Mouse (Mus musculus) layer of hippocampus, postnatal 14 days (tissue): ENCODE data around the gene Klrb1b. TPM values are rescaled to one million over a fixed set of nuclear protein-coding genes. Genes with fewer than 3 reads are reported as not detected.
A peak's percentile ranks its signal among the peaks of the same experiment; 100 is the strongest.

Experiments used
- DNase-seq, 2 experiments: peaks; one replicate each; pipeline ENCODE4 v3.0.0; 2021 to 2022; ENCODE audit warnings: low spot score in 2 of 2, mixed read lengths in 1 of 2
- long read RNA-seq, 2 experiments: library from polyadenylated mRNA; stranded (forward); transcript quantifications; one replicate each; pipeline ENCODE4 v2.0.0; 2021
- total RNA-seq, 2 experiments: library from RNA; stranded (reverse); gene quantifications; 2 replicates each; pipeline ENCODE4 v1.2.3; 2021

The Klrb1b gene
- total RNA-seq: not detected
- long read RNA-seq, experiment 1: 0 reads
- long read RNA-seq, experiment 2: 0 reads

DNA sequence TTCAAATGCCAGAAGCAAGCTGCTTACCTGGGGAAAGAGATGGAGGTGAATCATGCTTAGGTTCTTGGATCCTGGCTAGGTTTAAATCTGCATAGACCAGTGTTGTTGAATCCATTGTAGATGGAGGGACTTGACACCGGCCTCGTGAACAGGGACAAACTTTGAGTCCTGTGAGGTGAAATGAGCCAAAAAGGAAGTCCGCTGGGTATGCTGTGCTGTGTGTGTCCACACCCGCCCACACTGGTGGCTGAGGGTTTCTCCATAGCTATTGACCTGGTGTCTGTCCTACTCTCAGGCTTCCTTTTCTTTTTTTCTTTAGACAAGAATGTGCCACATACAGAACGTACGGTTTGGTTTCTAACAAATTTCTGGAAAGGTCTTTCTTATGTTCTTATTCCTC lies at the start of gene Klrb1b, which contains the start of gene Gm44511:
TSS of gene Klrb1b (minus strand) at position 200 of the 400 bp plus-strand sequence.
TSS of gene Gm44511 (minus strand) at position 184 of the 400 bp plus-strand sequence.
- no peak for DNase-seq

DNA sequence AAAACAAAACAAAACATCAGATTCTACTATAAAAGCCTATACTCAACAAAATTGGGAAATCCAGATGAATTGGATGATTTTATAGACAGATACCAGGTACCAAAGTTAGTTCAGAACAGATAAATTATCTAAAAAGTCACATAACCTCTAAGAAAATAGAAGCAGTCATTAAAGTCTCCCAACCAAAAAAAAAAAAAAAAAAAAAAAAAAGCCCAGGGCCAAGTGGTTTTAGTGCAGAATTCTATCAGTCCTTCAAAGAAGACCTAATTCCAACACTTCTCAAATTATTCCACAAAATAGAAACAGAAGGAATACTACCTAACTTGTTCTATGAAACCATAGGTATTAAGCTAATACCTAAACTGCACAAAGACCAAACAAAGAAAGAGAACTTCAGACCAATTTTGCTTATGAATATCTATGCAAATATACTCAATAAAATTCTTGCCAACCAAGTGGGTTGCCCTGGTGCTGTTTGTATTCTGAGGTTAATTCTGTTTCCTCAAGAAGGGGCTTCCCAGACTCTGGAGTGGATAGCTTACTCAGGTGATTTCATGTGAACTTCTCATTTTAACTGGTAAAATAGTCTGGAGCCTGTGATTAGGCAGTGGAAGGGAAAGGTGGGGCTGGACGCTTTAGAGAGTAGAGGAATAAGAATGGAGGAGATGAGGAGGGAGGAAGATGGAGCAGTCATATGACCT lies 45.9 kb upstream of the Klrb1b start:
- DNase-seq: no peak

DNA sequence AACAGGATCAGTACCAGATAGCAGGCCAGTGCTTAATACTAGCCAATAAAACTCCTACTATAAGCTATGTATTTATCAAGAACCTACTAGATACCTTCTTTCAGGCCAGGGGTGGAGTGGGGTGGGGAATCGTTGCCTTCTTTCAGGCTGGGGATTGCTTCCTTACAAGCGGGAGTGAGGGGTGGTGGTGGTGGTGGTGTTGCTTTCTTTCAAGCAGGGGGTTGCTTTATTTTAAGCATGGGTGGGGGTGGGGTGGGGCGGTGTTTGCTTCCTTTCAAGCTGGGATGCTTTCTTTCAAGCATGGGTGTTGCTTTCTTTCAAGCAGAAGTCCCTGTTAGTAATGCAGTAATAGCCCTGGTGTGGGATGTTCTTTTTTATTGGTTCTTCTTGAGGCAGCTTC lies 42.7 kb upstream of the Klrb1b start:
- DNase-seq: no peak

DNA sequence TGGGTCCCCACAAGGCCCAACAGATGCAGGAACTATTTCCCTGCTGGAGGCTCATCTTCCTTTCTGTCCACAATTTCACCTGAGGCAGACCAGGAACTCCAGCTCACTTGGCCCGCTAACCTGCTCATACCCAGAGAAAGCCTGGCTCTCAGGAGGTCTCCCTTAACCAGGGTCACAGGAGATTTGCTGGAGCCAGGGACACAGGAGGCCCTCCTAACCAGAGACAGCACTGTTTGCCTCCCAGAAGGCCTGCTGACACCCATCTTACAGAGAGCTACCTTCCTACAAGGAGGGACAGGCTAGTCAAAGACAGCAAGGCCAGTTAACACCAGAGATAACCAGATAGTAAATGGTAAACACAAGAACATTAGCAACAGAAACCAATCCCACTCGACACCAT lies 31.8 kb upstream of the Klrb1b start:
- no peak for DNase-seq

DNA sequence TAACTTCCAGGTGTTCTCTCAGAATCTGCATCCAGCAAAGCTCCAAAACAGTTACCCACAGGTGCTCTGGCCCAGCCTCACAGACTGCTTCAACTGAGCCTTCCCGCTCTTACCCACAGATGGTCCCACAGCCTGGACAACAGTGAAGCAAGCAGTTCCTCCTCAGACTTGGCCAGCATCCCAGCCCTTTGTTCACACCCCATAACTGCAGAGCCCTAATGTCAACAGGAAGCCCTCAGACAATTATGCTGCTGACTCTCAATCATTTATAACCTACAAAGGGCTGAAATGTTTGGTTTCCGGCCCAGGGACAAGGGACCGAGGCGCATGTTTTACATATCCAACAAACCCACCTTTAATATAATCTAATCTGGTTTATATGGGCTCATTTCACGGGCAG lies 30.1 kb upstream of the Klrb1b start:
- peak; percentile 39 to 63 for DNase-seq

DNA sequence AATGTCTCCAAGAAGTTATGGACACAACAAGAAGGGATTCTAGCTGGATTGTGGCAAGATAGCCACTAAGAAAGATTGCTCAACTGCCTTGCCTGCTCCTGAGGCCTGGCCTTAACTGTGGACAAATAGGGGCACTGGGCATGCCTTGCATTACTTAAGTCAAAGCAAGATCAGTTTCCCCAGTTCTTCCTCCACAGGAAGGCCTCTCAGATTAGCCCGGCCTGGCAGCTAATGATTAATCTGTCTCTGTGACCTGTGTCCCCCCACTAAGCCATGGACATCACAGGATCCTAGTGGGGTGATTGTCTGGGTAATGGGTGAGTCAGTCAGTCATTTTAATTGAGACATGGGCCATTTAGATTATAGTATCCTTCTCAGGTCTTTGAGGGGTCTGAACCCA lies 29.3 kb upstream of the Klrb1b start:
- no peak for DNase-seq

DNA sequence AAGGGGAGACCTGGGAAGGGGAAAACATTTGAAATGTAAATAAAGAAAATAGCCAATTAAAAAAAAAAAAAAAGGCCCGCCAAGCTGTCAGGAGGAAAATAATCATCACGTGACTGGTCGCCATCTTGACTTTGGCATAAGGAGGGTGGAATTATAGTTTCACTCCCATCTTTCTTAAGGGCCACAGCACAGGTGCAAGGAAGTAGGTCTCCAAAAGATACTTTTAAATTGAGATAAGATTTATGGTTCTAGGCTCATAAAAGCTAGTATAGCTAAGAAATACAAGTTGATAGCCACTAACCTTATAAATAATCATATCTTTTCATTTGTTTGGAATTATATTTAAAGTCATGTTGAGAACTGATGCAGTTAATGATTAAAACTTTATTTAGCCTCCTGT lies 28.8 kb upstream of the Klrb1b start:
- no peak for DNase-seq

DNA sequence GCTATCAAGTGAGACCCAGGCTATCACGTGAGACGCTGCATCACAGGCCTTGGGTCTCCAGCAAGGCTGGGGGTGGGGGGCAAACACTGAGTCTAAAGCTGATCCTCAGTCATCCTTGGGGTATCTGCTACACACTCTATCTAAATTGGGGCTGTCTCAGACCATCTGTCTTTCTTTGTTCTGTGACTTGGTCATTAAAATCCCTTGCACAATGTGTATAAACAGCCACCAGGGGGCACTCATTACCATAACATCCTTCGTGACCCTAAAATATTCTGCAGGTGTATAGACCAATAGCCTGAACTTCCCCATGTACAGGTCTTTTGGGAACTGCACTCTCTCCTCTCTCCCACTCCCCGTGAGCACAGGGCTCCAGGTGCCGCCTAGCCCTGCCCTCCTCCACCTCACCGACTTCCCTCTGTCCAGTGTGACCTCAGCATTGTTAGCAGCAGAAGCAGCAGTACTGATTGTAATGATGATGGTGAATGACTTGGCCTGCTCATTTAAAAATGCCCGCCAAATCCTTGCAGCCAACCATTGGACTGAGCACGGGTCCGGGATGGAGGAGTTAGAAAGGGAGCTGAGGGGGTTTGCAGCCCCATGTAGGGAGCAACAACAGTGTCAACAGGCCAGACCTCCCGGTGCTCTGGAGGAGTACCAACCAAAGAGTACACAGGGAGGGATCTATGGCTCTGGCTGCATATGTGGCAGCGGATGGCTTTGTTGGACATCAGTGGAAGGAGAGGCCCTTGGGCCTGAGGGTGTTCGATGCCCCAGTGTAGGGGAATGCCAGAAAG lies 28.1 kb upstream of the Klrb1b start:
- peak; percentile 71 to 75 for DNase-seq

DNA sequence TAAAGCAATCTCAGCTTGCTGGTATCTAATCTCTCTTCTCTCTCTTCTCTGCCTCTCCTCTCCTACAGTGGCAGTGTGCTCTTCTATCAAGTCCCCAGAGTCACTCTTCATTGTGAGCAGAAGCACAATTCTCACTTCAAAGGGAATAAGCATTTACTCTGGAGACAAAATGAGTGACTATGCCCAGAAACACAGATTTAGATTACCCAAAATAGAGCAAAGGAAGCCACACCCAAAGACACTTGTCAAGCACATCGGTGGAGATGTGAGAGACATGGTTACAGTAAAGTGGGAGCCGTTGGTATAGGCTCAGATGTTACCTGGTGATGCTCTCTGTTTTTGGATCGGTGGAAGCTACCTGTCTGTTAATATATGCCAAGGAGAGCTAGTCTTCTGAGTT lies 26.6 kb upstream of the Klrb1b start:
- no peak for DNase-seq

DNA sequence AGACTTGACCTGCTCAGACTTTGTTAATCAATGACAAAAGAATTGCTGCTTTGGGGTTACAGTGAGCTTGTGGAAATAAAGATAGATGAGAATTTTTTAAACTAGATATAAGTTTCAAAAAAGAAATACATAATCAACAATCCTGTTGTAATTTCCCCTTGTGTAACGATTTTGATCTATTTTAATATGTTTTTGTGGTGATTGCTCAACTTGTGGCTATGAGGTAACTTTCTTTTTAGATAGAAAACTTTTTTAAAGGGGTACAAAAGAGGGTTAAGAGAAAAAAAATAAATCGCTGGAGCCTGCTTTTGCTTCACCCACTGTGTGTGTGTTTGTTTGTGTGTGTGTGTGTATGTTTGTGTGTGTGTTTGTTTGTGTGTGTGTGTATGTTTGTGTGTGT lies 25.0 kb upstream of the Klrb1b start:
- no peak for DNase-seq

DNA sequence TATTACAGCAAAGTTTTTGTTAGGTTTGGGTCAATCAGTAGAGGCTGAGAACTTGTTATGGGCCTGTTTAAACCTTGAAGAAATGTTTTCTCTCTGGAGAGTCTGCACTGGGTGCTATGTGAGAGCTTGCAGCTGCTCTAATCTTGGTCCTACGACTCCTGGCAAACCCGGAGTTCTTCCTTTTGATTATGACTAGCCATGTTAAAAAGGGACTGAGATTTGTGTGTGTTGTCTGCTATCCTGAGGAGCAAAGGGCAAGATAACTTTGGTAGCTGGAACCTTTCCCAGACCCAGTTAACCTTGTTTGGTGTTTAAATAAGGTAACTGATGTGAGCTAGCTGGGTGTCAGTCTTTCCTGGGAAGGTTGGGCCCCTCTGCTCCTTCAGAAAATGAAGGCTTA lies 24.5 kb upstream of the Klrb1b start:
- DNase-seq: no peak

DNA sequence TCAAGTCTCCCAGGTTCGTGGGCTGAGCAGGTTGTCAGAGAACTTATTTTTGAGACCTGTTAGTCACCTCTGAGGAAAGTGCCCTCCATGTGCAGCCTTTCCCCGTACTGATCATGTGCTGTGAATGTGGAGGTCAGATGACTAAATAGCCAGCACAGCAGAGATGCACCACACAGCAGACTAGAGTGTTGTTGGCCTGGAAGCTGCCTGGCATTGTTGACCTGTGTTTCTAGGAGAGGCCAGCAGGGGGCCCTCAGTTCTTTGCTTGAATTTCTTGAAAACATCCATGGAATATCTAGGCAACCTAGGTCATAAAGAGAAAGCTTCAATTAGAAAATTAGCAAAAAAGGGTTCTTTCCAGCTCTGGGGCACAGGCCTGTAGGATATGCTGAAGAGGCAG lies 23.8 kb upstream of the Klrb1b start:
- DNase-seq: peak in 1 of 2 experiments; percentile 41

DNA sequence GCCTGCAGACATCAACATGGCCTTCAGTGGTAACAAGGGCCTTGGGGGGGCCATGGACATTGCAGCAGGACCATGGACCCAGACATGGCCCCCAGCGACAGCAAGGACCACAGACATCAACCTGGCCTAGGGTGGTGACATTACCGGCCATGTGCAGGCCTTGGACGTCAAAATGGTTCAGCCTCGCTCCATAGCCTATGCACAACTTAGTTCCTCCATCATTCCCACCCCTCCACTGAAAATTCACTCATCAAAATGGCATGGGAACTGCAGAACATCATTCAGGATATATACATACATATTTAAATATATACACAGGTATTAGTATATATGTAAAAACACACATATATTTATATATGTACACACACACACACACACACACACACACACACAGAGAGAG lies 21.3 kb upstream of the Klrb1b start:
- no peak for DNase-seq

DNA sequence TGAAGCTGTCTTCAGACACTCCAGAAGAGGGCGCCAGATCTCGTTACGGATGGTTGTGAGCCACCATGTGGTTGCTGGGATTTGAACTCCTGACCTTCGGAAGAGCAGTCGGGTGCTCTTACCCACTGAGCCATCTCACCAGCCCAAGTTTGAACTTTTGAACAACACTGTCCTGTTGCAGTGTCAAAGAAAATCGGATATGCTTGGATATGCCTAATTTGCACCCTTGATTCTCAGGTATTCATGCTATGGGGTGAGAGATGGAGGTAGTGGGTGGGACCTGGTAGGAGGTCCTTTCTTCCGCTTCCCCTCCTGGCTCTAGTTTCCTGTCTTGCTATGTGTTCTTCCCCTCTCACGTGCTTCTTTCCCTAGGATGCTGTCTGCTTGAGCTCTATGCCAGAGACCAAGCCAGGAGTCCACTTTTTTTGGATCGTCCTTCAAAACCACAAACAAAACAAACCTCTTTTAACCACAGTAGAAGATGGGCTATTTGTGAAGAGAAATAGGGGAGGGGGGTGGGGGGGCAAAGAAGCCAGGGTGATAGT lies 19.9 kb upstream of the Klrb1b start:
- no peak for DNase-seq

DNA sequence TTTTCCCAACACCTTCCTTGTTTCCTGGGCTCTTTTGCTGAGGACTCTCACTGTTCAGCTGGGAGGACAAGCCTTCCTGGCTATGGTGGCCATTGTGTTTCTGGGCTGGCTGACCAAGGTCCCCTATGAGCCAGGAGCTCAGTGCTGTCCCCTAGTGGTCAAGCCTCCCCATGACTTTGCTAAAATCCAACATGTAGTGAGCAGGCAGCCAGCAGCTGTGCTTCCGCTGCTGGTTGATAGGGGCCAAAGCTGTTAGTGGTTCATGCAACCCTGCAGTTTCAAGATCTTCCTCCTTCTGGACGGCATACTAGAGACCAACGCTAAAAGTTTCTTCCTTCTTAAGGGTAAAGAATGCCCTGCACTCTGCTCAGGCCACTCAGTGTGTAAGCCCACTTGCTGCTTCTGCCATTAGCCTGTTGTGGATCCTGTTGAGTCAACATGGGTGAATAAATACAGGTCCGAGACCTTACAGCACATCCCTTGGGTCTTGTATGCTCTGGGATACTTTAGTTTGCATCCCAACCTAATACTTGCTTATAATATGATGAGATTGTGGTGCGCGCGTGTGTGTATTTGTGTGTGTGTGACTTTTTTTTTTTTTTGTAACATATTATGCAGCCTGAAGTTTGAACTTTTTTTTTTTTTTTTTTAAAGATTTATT lies 19.3 kb upstream of the Klrb1b start:
- DNase-seq: peak; percentile 84 to 89

DNA sequence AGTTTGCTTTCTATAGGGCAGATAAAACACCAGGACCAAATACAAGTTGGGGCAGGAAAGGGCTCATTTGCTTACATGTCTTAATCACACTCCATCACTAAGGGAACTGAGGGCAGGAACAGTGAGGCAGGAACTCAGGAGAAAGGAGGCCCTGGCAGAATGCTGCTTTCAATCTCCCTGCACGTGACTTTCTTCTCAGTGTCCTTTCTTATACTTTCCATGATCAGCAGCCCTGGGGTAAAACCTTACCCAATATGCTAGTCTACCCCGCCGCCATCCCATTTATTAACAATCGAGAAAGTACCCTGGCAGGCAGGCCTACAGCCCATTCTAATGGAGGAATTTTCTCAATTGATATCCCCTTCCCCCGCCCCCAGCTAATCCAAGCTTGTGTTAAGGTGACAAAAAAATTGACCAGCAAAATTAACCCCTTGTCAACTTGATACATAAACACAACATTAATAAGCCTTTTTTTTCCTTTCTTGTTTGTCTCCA lies 18.5 kb upstream of the Klrb1b start:
- no peak for DNase-seq

DNA sequence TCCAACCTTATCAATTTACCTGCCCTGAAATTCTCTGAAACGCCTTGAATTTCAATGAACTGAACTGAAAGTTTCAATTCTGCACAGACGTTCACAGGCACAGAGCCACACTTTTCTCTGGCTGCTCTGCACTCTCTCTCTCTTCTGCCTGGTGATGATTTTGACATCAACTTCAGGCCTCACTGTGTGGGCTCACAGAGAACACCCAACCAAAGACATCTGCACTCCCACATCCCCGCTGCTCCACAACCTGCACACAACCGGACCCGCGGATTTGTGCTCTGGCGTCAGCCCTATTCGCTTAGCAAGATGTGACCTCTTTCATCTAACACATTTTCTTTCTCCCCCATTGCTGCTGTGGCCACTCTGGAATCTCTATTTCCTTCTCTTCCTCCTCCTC lies 18.0 kb upstream of the Klrb1b start:
- no peak for DNase-seq

DNA sequence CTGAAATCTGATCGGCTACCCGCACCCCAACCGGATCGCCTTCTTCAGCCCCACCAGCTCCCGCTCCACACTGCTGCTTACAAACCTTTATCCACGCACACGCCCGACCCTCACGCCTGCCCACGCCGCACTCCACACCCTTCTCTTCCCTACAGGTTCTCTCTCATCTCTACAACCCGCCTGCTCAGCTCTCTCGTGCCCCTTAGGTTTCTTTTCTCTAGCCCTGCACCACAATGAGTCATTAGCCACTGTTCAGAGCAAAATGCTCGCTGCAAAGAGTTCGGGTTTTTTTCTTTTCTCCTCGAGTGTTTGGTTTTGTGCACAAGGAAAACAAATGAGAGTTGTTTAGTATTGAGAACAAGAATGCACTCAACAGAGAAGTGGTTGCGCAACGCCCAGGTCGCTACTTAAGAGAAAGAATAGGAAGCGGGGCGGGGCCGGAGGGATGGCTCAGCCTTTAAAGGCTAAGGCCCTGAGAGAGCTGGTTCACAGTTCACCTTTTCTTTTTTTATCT lies 17.4 kb upstream of the Klrb1b start:
- DNase-seq: peak in 1 of 2 experiments; percentile 47

DNA sequence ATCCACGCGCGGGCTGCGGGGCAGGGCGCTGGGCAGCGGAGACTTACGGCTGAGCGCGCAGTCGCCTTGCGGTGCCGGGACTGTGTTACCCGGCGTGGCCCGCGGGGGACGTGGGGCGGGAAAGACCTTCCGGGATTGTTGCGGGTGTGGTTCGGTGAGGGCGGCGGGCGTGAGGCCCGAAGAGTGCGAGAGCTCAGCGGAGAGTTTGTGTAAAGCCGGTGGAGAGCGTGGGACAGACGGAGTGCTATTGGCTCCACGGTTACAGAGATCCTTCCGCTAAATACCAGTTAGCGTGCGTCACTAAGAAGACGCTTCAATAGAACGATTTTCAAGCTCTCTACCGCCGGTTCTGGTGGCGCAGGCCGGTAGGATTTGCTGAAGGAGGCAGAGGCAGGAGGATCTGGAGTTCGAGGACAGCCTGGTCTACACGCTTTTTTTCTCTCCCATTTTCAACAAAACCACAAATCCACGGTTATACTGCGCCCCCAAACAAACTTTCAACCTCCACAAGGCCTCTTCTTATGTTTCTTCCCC lies 16.9 kb upstream of the Klrb1b start:
- DNase-seq: peak; percentile 96

DNA sequence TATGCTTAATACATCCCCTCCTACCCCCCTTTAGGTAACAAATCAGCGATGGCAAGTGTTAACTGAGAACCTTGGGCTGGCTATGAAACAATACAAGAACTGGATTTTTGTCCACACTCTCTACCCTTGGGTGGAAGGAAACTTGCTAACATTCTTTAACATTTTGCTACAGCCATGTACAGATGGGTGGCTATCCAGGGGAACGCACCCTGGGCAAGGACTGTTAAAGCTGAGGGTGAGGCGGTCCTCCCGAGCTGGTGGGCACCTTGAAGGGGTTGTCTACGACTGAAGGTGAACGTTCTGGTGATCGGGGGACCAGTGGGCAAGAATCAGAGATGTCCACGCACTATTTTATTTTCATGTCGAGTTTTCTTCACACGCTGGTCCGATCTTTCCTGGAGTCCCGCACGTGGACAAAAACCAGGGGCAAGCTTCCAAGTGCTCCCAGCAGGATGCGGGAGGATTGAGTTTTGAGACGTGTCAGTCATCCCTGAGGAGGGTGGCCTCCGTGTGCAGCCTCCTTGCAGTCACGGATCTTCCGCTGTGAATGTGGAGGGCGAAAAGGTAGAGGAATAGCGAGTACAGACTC lies 16.3 kb upstream of the Klrb1b start:
- no peak for DNase-seq
